Mouse (Mus musculus) layer of hippocampus, adult 9-11 months (tissue): ENCODE results near the gene Gpr176.

Source experiments
- DNase-seq: peaks from one replicate; pipeline ENCODE4 v3.0.0; 2022

Gene Gpr176

GRCm38 (mm10) chr2:118372901-118373571 lies at the start of gene Gpr176:
TSS of gene Gpr176 (minus strand) at chr2:118373419.
- peak; percentile 31 for DNase-seq

GRCm38 (mm10) chr2:118422385-118422784 lies 49.2 kb upstream of the Gpr176 start:
- no peak for DNase-seq

- DNase-seq = no peak
Observed at GRCm38 (mm10) chr2:118421951-118422350, 48.7 kb upstream of the Gpr176 start.

- no peak for DNase-seq
Observed at GRCm38 (mm10) chr2:118418076-118418475, 44.9 kb upstream of the Gpr176 start.

GRCm38 (mm10) chr2:118415601-118416355 lies 42.6 kb upstream of the Gpr176 start:
- DNase-seq = no peak

- no peak for DNase-seq
Observed at GRCm38 (mm10) chr2:118412821-118413220, 39.6 kb upstream of the Gpr176 start.

- no peak for DNase-seq
Observed at GRCm38 (mm10) chr2:118408336-118408895, 35.2 kb upstream of the Gpr176 start.

- no peak for DNase-seq
Observed at GRCm38 (mm10) chr2:118406811-118407210, 33.6 kb upstream of the Gpr176 start.

- DNase-seq = no peak
Observed at GRCm38 (mm10) chr2:118405568-118405967, 32.3 kb upstream of the Gpr176 start.

- DNase-seq = no peak
Observed at GRCm38 (mm10) chr2:118404336-118404735, 31.1 kb upstream of the Gpr176 start.

GRCm38 (mm10) chr2:118401834-118402727 lies 28.9 kb upstream of the Gpr176 start:
- no peak for DNase-seq

- DNase-seq = no peak
Observed at GRCm38 (mm10) chr2:118399751-118400150, 26.5 kb upstream of the Gpr176 start.

- DNase-seq = no peak
Observed at GRCm38 (mm10) chr2:118391201-118391600, 18.0 kb upstream of the Gpr176 start.

GRCm38 (mm10) chr2:118390072-118390471 lies 16.9 kb upstream of the Gpr176 start:
- DNase-seq = no peak

GRCm38 (mm10) chr2:118389569-118389968 lies 16.4 kb upstream of the Gpr176 start:
- no peak for DNase-seq

GRCm38 (mm10) chr2:118388341-118389335 lies 15.4 kb upstream of the Gpr176 start, which contains the start of gene Eif2ak4:
TSS of gene Eif2ak4 (plus strand) at chr2:118388618.
- DNase-seq = peak; percentile 100

- no peak for DNase-seq
Observed at GRCm38 (mm10) chr2:118383387-118383786, 10.2 kb upstream of the Gpr176 start.

- DNase-seq = no peak
Observed at GRCm38 (mm10) chr2:118379756-118380155, 6.5 kb upstream of the Gpr176 start.

- DNase-seq = no peak
Observed at GRCm38 (mm10) chr2:118375931-118376330, 2.7 kb upstream of the Gpr176 start.

GRCm38 (mm10) chr2:118375522-118375921 lies 2.3 kb upstream of the Gpr176 start:
- no peak for DNase-seq

- peak; percentile 93 for DNase-seq
Observed at GRCm38 (mm10) chr2:118373572-118374279, 507 bp upstream of the Gpr176 start.
